Comparison of ENCODE assay signal across 10 mouse cellular contexts in genomic region chrX:159269072-159269471, GRCm38 (mm10). TPM values are rescaled to one million over a fixed set of nuclear protein-coding genes. Genes with fewer than 3 reads are reported as not detected.
DNase-seq lines count a peak whose midpoint lies in the region; ATAC-seq and TF ChIP-seq lines count a peak whose summit lies in the region.
"Had no signal": no experiment of that assay in that cellular context is flagged by ENCODE, and none has a peak within 500 bp of the region (broad histone marks: within the 10 kb centered on the region; RNA-seq: fewer than 3 reads in every experiment).

No protein-coding gene starts in this region.

- intact Hi-C loops in left cerebral cortex, postnatal 25 days (cut with DNase I): loop anchor here (5.0 kb wide), 1 partner anchor 227 kb away; no protein-coding TSS in a partner anchor

- H3K27me3 ChIP-seq in intestine, postnatal 0 days (replicated peaks; ENCODE audit: control insufficient read depth, insufficient read depth, low read length): no peaks in the 10 kb centered on the region
- no peaks in the 10 kb centered on the region for H3K27me3 ChIP-seq in intestine, embryonic 16.5 days (replicated peaks; ENCODE audit: control insufficient read depth, insufficient read depth, low read length)

- no peak overlapping the region for H3K4me3 ChIP-seq in intestine, postnatal 0 days (ENCODE audit: low read depth, low read length)
- no peak overlapping the region for H3K4me3 ChIP-seq in intestine, embryonic 16.5 days (ENCODE audit: low read length)
- H3K4me3 ChIP-seq: embryonic facial prominence, embryonic 13.5 days; limb, embryonic 12.5 days had no signal

- H3K36me3 ChIP-seq in intestine, postnatal 0 days (ENCODE audit: control insufficient read depth, insufficient read depth): no peaks in the 10 kb centered on the region
- H3K36me3 ChIP-seq in intestine, embryonic 16.5 days (ENCODE audit: control insufficient read depth, insufficient read depth, low read length): no peaks in the 10 kb centered on the region
- H3K36me3 ChIP-seq: embryonic facial prominence, embryonic 13.5 days; limb, embryonic 12.5 days had no signal

- H3K27ac ChIP-seq in intestine, postnatal 0 days (ENCODE audit: low read depth, low read length): no peak overlapping the region
- H3K27ac ChIP-seq in intestine, embryonic 16.5 days (ENCODE audit: low read length): no peak overlapping the region
- H3K27ac ChIP-seq: embryonic facial prominence, embryonic 13.5 days; limb, embryonic 12.5 days had no signal

- no peaks in the 10 kb centered on the region for H3K4me1 ChIP-seq in intestine, postnatal 0 days (replicated peaks; ENCODE audit: control insufficient read depth, insufficient read depth, low read length)
- no peaks in the 10 kb centered on the region for H3K4me1 ChIP-seq in intestine, embryonic 16.5 days (ENCODE audit: control insufficient read depth, insufficient read depth, low read length)
- H3K4me1 ChIP-seq: embryonic facial prominence, embryonic 13.5 days; limb, embryonic 12.5 days had no signal

- no peak overlapping the region for H3K4me2 ChIP-seq in intestine, postnatal 0 days (replicated peaks; ENCODE audit: low read depth)
- H3K4me2 ChIP-seq in intestine, embryonic 16.5 days (ENCODE audit: low read depth, low read length): no peak overlapping the region
- H3K4me2 ChIP-seq: embryonic facial prominence, embryonic 13.5 days; limb, embryonic 12.5 days had no signal

- DNase-seq in A20 (ENCODE audit: low read depth, low spot score): peak; percentile 51
- peak; percentile 21 to 45 for DNase-seq in CD8-positive naive resting alpha-beta T cell, adult 2 months (ENCODE audit: low read depth in 2 of 2, low spot score in 2 of 2)
- DNase-seq in cerebellum, adult 9-10 months: peak; percentile 51
- peak; percentile 16 to 24 for DNase-seq in left cerebral cortex, postnatal 25 days (ENCODE audit: low spot score in 2 of 2)
- DNase-seq in spleen, postnatal 36 days (ENCODE audit: low spot score in 2 of 2): peak; percentile 35 to 45
- no peak for DNase-seq in yolk sac, embryonic 10.5 days (ENCODE audit: low spot score)

- no peaks in the 10 kb centered on the region for H3K9me3 ChIP-seq in intestine, postnatal 0 days (ENCODE audit: control insufficient read depth)
- H3K9me3 ChIP-seq in intestine, embryonic 16.5 days (ENCODE audit: control insufficient read depth, low read length): no peaks in the 10 kb centered on the region
- H3K9me3 ChIP-seq: embryonic facial prominence, embryonic 13.5 days; limb, embryonic 12.5 days had no signal

- ATAC-seq in intestine, postnatal 0 days: no peak
- no peak for ATAC-seq in intestine, embryonic 16.5 days

- TF ChIP-seq CTCF in intestine, postnatal 0 days (IDR thresholded peaks at IDR 0.05; ENCODE audit: low read depth): peak; percentile 73

- no peak overlapping the region for H3K9ac ChIP-seq in intestine, postnatal 0 days (ENCODE audit: low read depth, low read length)
- no peak overlapping the region for H3K9ac ChIP-seq in intestine, embryonic 16.5 days (ENCODE audit: low read depth, low read length)
- H3K9ac ChIP-seq: embryonic facial prominence, embryonic 13.5 days; limb, embryonic 12.5 days had no signal

RNA-seq across cellular contexts. Expression of gene Rps6ka3, which starts 59.0 kb away (rescaled TPM):
- polyA plus RNA-seq in intestine, postnatal 0 days (2015; fragmentation: Nextera tagmentation; extraction: Ambion mirVana): 4.9 TPM in 2 replicates
- 3.3 and 3.9 TPM in 2 replicates for polyA plus RNA-seq in intestine, embryonic 16.5 days (2015; fragmentation: Nextera tagmentation; extraction: Ambion mirVana)
- total RNA-seq in left cerebral cortex, postnatal 25 days (2021): 10 to 100 TPM; 54.8 to 63.5 TPM
